Mouse (Mus musculus) heart, embryonic 12.5 days (tissue): ENCODE results near the gene Pde4d. TPM values are rescaled to one million over a fixed set of nuclear protein-coding genes. Genes with fewer than 3 reads are reported as not detected.

Experiments used
- ATAC-seq: fragments of 200-750 bp; cut with Nextera tagmentation; 2 replicates; pipeline ENCODE4 v1.8.0; 2017; ENCODE audit warnings: moderate TSS enrichment, moderate library complexity; ENCODE audit not compliant: insufficient number of reproducible peaks, low FRiP score
- H3K27ac ChIP-seq: fragments of 300-500 bp; sonication (generic); 2 replicates; pipeline ENCODE4 v1.5.1; 2016; ENCODE audit warnings: mild to moderate bottlenecking, moderate library complexity; ENCODE audit not compliant: poor library complexity, severe bottlenecking
- H3K27me3 ChIP-seq: fragments of 300-500 bp; sonication (generic); replicated peaks from 2 replicates; pipeline ENCODE4 v1.6.1; 2016; ENCODE audit warnings: mild to moderate bottlenecking, moderate library complexity
- H3K36me3 ChIP-seq: fragments of 300-500 bp; sonication (generic); 2 replicates; pipeline ENCODE4 v1.6.1; 2016; ENCODE audit warnings: mild to moderate bottlenecking, moderate library complexity
- H3K4me1 ChIP-seq: fragments of 300-500 bp; sonication (generic); replicated peaks from 2 replicates; pipeline ENCODE4 v1.6.1; 2016; ENCODE audit warnings: mild to moderate bottlenecking
- H3K4me2 ChIP-seq: fragments of 300-500 bp; sonication (generic); 2 replicates; pipeline ENCODE4 v1.6.1; 2016; ENCODE audit warnings: mild to moderate bottlenecking, moderate library complexity
- H3K4me3 ChIP-seq: fragments of 300-500 bp; sonication (generic); 2 replicates; pipeline ENCODE4 v1.5.1; 2016; ENCODE audit warnings: mild to moderate bottlenecking
- H3K9ac ChIP-seq: fragments of 300-500 bp; sonication (generic); 2 replicates; pipeline ENCODE4 v1.6.1; 2016; ENCODE audit warnings: mild to moderate bottlenecking, moderate library complexity
- H3K9me3 ChIP-seq: fragments of 300-500 bp; sonication (generic); replicated peaks from 2 replicates; pipeline ENCODE4 v1.6.1; 2016; ENCODE audit warnings: mild to moderate bottlenecking, moderate library complexity
- WGBS: fragments of 180-500 bp; shearing (Covaris S2); methylation state at CpG from one replicate; pipeline ENCODE4 v1.1.7; 2016; 5-methylcytosine and 5-hydroxymethylcytosine counted together
- polyA plus RNA-seq: library from polyadenylated mRNA; unstranded; fragments of >200 nt; fragmentation: Nextera tagmentation; extraction: Ambion mirVana; gene quantifications from 2 replicates; pipeline ENCODE4 v1.2.1, GENCODE M21; 2016

Gene Pde4d
- polyA plus RNA-seq, 1 experiment from 2014 or later, result 34.2 TPM

DNA sequence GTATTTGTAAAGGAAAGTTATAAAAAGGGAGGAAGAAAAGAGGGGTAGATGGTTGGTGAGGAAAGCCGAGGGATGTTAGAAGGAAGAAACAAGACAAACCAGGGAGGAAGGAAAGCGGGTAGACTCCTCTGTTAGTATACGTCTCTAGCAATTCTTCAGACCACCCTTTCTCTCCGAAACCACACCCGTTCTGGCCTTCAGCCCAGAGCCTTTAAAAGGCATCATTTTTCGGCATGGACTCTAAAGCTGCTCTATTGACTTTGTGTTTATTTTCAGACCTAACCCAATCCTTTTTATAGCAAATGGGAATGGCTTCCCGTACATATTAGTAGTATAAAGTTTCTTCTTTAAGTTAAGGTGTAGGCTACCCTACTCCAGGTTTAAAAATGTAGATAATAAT, 1057.0 kb downstream of the Pde4d start:
- ATAC-seq, result no peak
- Histone ChIP-seq H3K9me3 (no peaks in the 10 kb centered on the region), H3K36me3 (no peaks in the 10 kb centered on the region), H3K27ac (no peak overlapping the region), H3K9ac (no peak overlapping the region), H3K27me3 (no peaks in the 10 kb centered on the region), H3K4me3 (no peak overlapping the region), H3K4me2 (no peak overlapping the region), H3K4me1 (no peaks in the 10 kb centered on the region; the same call in 1 of the 2 replicates)
- WGBS, result 77% methylated on average over 7 of the region's 7 CpGs

DNA sequence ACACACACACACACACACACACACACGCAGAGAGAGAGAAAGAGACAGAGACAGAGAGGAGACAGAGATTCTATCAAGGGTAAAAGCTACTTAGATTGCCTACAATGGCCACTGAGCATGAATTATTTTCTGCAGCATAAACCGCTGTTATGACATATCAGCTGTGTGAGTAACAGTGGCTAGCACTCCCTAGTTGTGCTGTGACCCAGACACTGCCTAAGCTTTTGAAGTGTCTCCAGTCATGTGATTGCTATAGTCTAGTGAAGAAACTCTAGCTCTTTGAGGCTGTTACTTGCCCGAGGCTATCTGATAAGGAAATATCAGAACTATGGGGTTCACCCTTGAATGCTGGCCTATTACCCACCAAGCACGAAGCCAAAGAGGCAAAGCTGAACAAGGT, 1058.7 kb downstream of the Pde4d start:
- H3K27ac ChIP-seq, result no peak overlapping the region
- H3K9ac ChIP-seq, result no peak overlapping the region
- 67% methylated on average over 4 of the region's 4 CpGs for whole genome bisulfite sequencing
- no peaks in the 10 kb centered on the region for H3K9me3 ChIP-seq
- H3K4me3 ChIP-seq, result no peak overlapping the region
- H3K27me3 ChIP-seq, result no peaks in the 10 kb centered on the region
- no peak for ATAC-seq
- H3K4me2 ChIP-seq, result no peak overlapping the region
- H3K4me1 ChIP-seq, result no peaks in the 10 kb centered on the region; the same call in 1 of the 2 replicates
- H3K36me3 ChIP-seq, result no peaks in the 10 kb centered on the region

DNA sequence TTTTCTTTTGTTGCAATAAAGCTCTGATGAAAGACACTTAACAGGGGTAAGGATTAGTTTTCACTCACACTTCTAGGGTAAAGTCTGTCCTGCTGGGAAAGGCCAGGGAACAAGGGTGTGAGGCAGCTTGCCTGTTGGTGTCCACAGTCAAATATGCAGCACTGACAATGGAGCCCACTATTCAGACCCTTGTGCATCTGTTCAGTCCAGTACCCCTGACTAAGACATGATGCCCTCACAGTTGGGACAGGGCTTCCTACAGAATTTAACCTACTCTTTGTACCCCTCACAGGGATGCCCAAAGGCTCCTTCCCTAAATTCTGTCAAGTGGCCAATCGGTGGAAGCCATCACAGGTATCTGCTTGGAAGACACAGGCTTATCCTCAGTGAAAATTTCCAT, 1068.4 kb downstream of the Pde4d start:
- ATAC-seq, result no peak
- Histone ChIP-seq H3K36me3 (no peaks in the 10 kb centered on the region), H3K9ac (no peak overlapping the region), H3K4me1 (no peaks in the 10 kb centered on the region), H3K4me3 (no peak overlapping the region), H3K27me3 (no peaks in the 10 kb centered on the region), H3K4me2 (no peak overlapping the region), H3K27ac (no peak overlapping the region), H3K9me3 (no peaks in the 10 kb centered on the region)
- WGBS, result 88% methylated on average over 1 of the region's 1 CpGs

- Histone ChIP-seq H3K27me3 (no peaks in the 10 kb centered on the region), H3K9ac (no peak overlapping the region), H3K4me3 (no peak overlapping the region), H3K9me3 (no peaks in the 10 kb centered on the region), H3K4me1 (no peaks in the 10 kb centered on the region), H3K27ac (no peak overlapping the region), H3K4me2 (no peak overlapping the region), H3K36me3 (no peaks in the 10 kb centered on the region)
- ATAC-seq, result no peak
- WGBS, result 33% methylated on average over 3 of the region's 3 CpGs
Observed at GRCm38 (mm10) chr13:109519485-109519884, 1069.7 kb downstream of the Pde4d start.

GRCm38 (mm10) chr13:109519966-109520646, 1070.4 kb downstream of the Pde4d start:
- WGBS, result 76% methylated on average over 2 of the region's 2 CpGs

DNA sequence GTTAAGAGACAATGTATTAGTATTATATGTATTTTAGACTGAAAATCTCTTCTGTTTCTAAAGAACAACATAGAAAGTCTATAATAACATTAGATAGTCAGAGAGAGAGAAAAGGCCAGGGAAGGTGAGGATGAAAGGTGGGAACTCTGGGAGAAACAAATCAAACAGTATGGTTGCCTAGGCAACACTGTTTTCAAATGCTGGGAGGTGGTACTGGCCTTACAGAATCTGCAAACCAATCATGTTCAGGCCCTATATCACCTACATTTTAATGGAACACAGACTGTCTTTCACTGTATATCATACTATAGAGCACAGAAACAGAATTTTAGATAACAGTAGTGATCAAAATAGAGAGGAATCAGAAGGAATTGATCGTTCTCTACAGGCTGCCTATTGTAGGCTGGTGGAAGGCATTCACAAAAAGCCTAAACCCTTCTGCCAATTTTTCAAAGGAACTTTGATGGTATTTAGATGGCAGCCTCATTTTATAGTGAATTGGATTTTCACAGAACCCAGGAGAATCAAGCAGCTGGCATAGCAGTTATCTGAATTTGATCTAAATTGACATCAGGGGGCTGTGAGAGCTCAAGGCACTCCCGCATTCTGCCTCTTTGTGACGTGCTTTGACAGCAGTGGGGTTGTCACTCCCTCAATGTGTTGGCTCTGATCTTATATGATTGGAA, 1084.2 kb downstream of the Pde4d start:
- Histone ChIP-seq H3K9me3 (no peaks in the 10 kb centered on the region), H3K27me3 (no peaks in the 10 kb centered on the region), H3K4me1 (0 out of 2 replicates have a peak, but pooled peaks cover 4% of the 10 kb centered on the region), H3K27ac (no peak overlapping the region), H3K9ac (no peak overlapping the region), H3K36me3 (no peaks in the 10 kb centered on the region), H3K4me3 (no peak overlapping the region), H3K4me2 (no peak overlapping the region)
- ATAC-seq, result no peak
- 69% methylated on average over 3 of the region's 3 CpGs for WGBS

More at GRCm38 (mm10) chr13:109519966-109520646, 1070.4 kb downstream of the Pde4d start:
- no peak overlapping the region for H3K4me2 ChIP-seq
- H3K36me3 ChIP-seq, result no peaks in the 10 kb centered on the region
- H3K27ac ChIP-seq, result no peak overlapping the region
- ATAC-seq, result no peak
- no peaks in the 10 kb centered on the region for H3K9me3 ChIP-seq
- no peak overlapping the region for H3K4me3 ChIP-seq
- H3K27me3 ChIP-seq, result no peaks in the 10 kb centered on the region
- H3K9ac ChIP-seq, result no peak overlapping the region
- H3K4me1 ChIP-seq, result no peaks in the 10 kb centered on the region

- Histone ChIP-seq H3K4me1 (0 out of 2 replicates have a peak, but pooled peaks cover 4% of the 10 kb centered on the region), H3K9ac (no peak overlapping the region), H3K4me2 (no peak overlapping the region), H3K36me3 (no peaks in the 10 kb centered on the region), H3K9me3 (no peaks in the 10 kb centered on the region), H3K4me3 (no peak overlapping the region), H3K27ac (no peak overlapping the region), H3K27me3 (no peaks in the 10 kb centered on the region)
- WGBS, result 51% methylated on average over 5 of the region's 5 CpGs
- ATAC-seq, result no peak
Observed at GRCm38 (mm10) chr13:109534709-109535284, 1085.0 kb downstream of the Pde4d start.

DNA sequence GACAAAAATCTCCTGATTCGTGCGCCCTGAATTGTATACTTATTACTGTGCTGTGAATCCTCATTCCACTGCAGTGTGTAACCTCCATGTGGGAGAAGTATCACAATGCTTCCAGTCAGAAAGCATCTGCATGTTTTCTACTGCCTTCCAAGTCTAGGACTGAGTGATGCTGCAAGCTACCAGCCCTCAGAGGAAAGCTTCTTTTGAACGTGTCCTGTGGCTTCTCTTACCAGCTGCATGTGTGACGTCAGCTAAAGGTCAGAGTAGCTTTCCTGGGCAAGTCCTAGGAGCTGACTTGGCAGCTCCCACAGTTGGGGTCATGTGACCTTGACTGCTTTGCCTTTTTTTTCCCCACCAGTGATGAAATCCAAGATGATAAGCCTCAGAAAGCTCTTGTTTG, 1086.9 kb downstream of the Pde4d start:
- no peaks in the 10 kb centered on the region for H3K9me3 ChIP-seq
- H3K9ac ChIP-seq, result no peak overlapping the region
- H3K4me2 ChIP-seq, result no peak overlapping the region
- H3K4me3 ChIP-seq, result no peak overlapping the region
- 51% methylated on average over 4 of the region's 4 CpGs for WGBS
- no peak for ATAC-seq
- no peak overlapping the region for H3K27ac ChIP-seq
- no peaks in the 10 kb centered on the region for H3K27me3 ChIP-seq
- H3K4me1 ChIP-seq, result 0 out of 2 replicates have a peak, but pooled peaks cover 4% of the 10 kb centered on the region
- H3K36me3 ChIP-seq, result no peaks in the 10 kb centered on the region

GRCm38 (mm10) chr13:109539371-109539770, 1089.6 kb downstream of the Pde4d start:
- ATAC-seq, result no peak
- Histone ChIP-seq H3K9me3 (no peaks in the 10 kb centered on the region), H3K27me3 (no peaks in the 10 kb centered on the region), H3K9ac (no peak overlapping the region), H3K4me1 (0 out of 2 replicates have a peak, but pooled peaks cover 4% of the 10 kb centered on the region), H3K4me3 (no peak overlapping the region), H3K4me2 (no peak overlapping the region), H3K36me3 (no peaks in the 10 kb centered on the region), H3K27ac (no peak overlapping the region)
- WGBS, result 60% methylated on average over 3 of the region's 3 CpGs

DNA sequence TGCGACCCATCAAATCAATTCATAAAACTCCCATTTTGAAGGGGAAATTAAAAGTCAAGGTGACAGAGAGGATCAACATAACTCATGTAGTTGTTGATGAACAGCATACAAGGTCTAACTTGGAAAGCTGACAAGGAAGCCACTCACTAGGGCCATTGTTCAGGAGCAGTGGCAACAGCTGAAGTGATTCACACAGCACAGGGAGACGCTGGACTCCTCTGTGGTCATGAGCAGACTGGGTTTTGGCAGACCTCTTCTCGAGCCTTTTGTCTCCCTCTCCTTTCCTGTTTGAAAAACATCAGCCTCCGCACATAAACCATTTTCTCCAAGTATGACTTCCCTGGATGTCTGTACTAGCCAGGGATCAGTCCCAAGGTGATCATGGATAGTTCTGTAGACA, 1094.9 kb downstream of the Pde4d start:
- Histone ChIP-seq H3K4me2 (no peak overlapping the region), H3K4me3 (no peak overlapping the region), H3K27ac (no peak overlapping the region), H3K9ac (no peak overlapping the region), H3K9me3 (no peaks in the 10 kb centered on the region), H3K36me3 (no peaks in the 10 kb centered on the region), H3K27me3 (no peaks in the 10 kb centered on the region), H3K4me1 (no peaks in the 10 kb centered on the region)
- 73% methylated on average over 4 of the region's 4 CpGs for WGBS
- no peak for ATAC-seq

DNA sequence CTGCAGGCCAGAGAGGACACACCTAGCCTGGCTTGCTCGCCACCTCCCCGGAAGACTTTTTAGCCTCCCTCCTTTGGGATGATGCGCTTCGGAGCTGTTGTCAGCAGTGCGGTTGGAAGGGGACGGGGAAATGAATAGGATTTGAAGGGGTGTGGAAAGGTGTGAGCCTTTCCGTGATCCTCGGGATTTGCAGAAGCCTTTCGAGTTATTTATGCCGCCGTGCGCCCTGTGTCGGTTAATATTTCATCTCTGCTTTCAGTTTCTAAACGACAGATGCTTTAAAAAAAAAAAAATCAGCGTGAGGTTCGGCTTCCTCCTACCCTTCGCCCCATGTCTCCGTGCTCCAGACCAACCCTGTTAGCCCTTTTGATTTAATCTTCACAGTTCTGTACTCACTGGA, 1096.6 kb downstream of the Pde4d start:
- Histone ChIP-seq H3K9me3 (no peaks in the 10 kb centered on the region), H3K9ac (no peak overlapping the region), H3K4me1 (no peaks in the 10 kb centered on the region), H3K27ac (no peak overlapping the region), H3K4me3 (no peak overlapping the region), H3K4me2 (no peak overlapping the region), H3K27me3 (no peaks in the 10 kb centered on the region), H3K36me3 (no peaks in the 10 kb centered on the region)
- no peak for ATAC-seq
- 82% methylated on average over 18 of the region's 18 CpGs for WGBS
